Mouse (Mus musculus): ENCODE results near the gene Abcg8. TPM values are rescaled to one million over a fixed set of nuclear protein-coding genes. Genes with fewer than 3 reads are reported as not detected.

Gene Abcg8
- total RNA-seq (2017) = not detected in 3 replicates

GRCm38 (mm10) chr17:84675951-84676366 is at the start of gene Abcg8:
Abcg8 (plus strand) TSS chr17:84676302.
- ATAC-seq (replicated peaks; ENCODE audit: insufficient number of reproducible peaks, low FRiP score, low TSS enrichment, poor library complexity, severe bottlenecking) = no peak; the same call in 1 of the 2 replicates

- no peak for ATAC-seq (replicated peaks; ENCODE audit: insufficient number of reproducible peaks, low FRiP score, low TSS enrichment, poor library complexity, severe bottlenecking)
These were observed 49.2 kb upstream of the Abcg8 start for GRCm38 (mm10) chr17:84626857-84627305.

- no peak for ATAC-seq (replicated peaks; ENCODE audit: insufficient number of reproducible peaks, low FRiP score, low TSS enrichment, poor library complexity, severe bottlenecking)
These were observed 48.4 kb upstream of the Abcg8 start for GRCm38 (mm10) chr17:84627721-84628120.

DNA sequence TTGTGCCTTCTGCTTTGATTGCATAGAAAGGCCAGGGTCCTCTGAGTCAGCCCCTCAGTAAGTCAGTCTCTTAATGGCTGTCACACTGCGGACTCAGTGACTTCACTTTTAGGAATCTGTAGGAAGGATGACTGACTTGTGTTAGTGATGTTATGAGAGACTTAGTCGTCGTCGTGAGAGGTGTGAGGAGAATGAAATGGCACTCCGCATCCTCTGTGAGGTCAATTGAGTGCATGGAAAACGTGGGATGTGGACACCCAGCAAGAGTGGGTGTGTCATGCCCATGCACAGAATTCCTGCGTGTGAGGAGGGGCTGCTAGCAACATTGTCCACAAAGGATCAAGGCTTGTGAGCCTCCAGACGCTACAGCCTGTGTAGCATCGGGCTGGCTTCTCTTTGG is 47.5 kb upstream of the Abcg8 start:
- no peak for ATAC-seq (replicated peaks; ENCODE audit: insufficient number of reproducible peaks, low FRiP score, low TSS enrichment, poor library complexity, severe bottlenecking)

GRCm38 (mm10) chr17:84631836-84632235 is 44.3 kb upstream of the Abcg8 start:
- no peak for ATAC-seq (replicated peaks; ENCODE audit: insufficient number of reproducible peaks, low FRiP score, low TSS enrichment, poor library complexity, severe bottlenecking)

GRCm38 (mm10) chr17:84633443-84633842 is 42.7 kb upstream of the Abcg8 start:
- no peak; the same call in 1 of the 2 replicates for ATAC-seq (replicated peaks; ENCODE audit: insufficient number of reproducible peaks, low FRiP score, low TSS enrichment, poor library complexity, severe bottlenecking)

GRCm38 (mm10) chr17:84636328-84636727 is 39.8 kb upstream of the Abcg8 start:
- no peak for ATAC-seq (replicated peaks; ENCODE audit: insufficient number of reproducible peaks, low FRiP score, low TSS enrichment, poor library complexity, severe bottlenecking)

DNA sequence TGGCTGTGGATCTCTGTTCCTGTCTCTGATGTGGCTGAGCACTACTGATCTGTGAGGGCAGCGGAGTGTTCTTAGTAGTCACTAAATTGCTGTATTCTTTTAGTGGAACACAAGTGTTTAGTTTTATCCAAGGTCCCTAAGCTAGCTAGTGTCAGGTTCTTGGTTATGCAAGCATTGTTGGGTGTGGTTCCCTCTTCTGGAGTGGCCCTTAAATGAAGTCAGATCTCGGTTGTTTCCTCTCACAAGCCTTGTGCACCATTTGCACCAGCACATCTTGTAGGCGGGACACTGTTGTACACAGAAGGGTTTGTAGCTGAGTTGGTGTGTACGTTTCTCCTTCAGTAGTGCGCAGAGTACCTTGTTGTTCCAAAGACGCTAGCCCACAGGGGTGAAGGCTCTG is 38.1 kb upstream of the Abcg8 start:
- peak; percentile 50; the same call in 1 of the 2 replicates for ATAC-seq (replicated peaks; ENCODE audit: insufficient number of reproducible peaks, low FRiP score, low TSS enrichment, poor library complexity, severe bottlenecking)

- ATAC-seq (replicated peaks; ENCODE audit: insufficient number of reproducible peaks, low FRiP score, low TSS enrichment, poor library complexity, severe bottlenecking) = no peak
These were observed 36.2 kb upstream of the Abcg8 start for GRCm38 (mm10) chr17:84639796-84640378.

DNA sequence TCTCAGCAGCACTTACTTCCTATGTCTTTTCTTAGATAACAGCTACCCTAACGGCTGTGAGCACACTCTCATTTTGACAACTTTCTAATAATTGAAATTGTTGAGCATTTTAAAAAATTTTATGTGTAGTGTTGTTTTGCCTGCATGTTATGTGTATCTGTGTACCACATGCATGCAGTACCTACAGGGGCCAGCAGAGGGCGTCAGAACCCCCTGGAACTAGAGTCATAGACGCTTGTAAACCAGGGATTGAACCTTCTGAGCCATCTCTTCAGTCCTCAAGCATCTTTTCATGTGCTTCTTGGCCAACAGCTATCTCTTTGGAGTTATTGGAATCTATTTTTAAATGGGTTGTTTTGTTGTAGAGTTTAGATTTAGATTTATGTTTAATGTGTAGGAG is 34.2 kb upstream of the Abcg8 start:
- ATAC-seq (replicated peaks; ENCODE audit: insufficient number of reproducible peaks, low FRiP score, low TSS enrichment, poor library complexity, severe bottlenecking) = no peak

- ATAC-seq (replicated peaks; ENCODE audit: insufficient number of reproducible peaks, low FRiP score, low TSS enrichment, poor library complexity, severe bottlenecking) = no peak
These were observed 33.8 kb upstream of the Abcg8 start for GRCm38 (mm10) chr17:84642324-84642723.

DNA sequence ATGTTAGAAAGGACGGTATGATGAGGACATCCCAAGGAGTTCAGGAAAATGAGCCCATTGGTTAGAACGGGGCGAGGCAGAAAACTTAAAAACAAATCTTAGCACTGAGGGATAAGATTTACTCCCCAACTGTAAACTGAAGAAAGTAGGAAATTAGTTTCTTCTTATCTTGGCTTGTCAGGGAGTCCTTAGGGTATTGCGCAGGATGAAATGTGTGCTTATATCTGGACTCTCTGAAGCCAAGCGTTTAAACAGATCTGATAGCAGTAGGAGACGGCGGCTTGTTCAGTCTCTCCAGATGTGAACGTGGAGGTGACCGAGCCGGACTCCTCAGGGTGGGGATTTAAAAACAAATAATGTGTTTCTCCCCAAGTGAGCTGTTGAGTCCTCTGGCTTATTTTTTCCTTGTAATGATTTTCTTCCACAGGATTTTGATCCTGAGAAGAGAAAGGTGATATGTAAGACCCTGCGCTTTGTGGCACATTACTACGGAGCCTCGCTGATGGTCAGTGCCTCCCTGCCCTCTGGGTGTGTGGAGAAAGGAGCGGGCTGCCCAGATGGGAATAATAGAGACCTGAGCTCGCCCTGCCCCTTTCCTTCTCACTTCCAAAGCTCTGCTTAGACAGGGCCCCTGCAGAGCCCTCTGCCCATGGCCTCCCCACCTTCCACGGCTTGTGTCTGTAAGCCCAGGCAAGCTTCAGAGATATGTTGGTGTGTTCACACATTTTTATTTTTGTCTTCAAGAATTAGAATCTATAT is 31.6 kb upstream of the Abcg8 start:
- no peak for ATAC-seq (replicated peaks; ENCODE audit: insufficient number of reproducible peaks, low FRiP score, low TSS enrichment, poor library complexity, severe bottlenecking)

DNA sequence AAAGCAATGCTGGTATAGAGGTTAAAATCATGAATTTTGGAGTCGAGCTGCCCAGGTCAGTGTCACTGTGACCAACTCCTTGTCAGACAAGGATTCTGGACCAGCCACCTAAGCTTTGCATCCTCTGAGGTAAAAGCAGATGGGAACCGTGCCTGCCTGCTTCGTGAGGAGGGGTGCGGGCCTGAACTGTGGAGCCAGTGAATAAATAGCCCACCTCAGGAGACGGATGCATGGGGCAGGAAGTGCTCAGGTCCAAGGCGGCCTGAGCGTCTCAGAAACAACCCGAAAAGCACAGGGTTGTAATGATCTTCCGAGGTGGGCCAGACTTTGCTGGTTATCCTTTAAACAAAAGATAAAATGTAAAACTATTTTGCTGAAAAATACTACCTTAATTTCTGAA is 31.0 kb upstream of the Abcg8 start:
- ATAC-seq (replicated peaks; ENCODE audit: insufficient number of reproducible peaks, low FRiP score, low TSS enrichment, poor library complexity, severe bottlenecking) = no peak

DNA sequence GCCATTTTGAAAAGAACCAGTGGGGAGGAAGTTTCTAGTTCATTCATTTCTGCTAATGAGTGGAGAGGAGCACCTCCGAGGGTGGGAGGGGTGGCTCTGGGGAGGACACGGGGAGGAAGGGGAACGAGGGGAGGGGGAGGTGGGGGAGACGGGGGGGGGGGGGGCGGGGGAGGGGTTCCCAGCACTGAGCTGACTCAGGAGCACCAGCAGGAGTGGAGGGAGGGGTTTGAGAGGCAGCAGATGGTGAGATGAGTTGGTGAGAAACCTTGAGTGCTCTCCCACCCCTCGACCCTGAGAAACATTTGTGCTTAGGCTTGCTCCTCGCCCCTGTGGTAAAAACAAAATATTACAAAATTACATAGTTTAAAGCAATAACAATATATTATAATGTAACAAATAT is 30.2 kb upstream of the Abcg8 start:
- ATAC-seq (replicated peaks; ENCODE audit: insufficient number of reproducible peaks, low FRiP score, low TSS enrichment, poor library complexity, severe bottlenecking) = no peak

- ATAC-seq (replicated peaks; ENCODE audit: insufficient number of reproducible peaks, low FRiP score, low TSS enrichment, poor library complexity, severe bottlenecking) = peak; percentile 48
These were observed 29.6 kb upstream of the Abcg8 start for GRCm38 (mm10) chr17:84646477-84646876.

DNA sequence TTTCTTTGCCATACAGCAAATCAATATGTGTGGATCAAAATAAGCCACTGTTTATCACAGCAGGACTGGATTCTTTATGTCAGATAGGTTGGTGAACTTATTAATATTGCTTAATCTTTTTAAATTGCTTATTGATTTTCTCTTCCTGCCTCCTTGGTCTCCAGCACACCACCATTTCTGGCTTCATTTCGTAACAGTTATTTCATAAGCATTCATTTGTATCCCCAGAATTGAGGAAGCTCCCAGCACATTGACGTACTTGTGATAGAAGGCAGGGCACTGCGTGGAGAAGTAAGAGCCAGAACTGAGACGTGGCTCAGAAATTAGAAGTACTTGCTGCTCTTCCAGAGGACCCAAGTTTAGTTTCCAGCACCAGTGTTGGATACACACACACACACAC is 28.5 kb upstream of the Abcg8 start:
- peak; percentile 90 for ATAC-seq (replicated peaks; ENCODE audit: insufficient number of reproducible peaks, low FRiP score, low TSS enrichment, poor library complexity, severe bottlenecking)

GRCm38 (mm10) chr17:84650302-84651017 is 25.6 kb upstream of the Abcg8 start:
- ATAC-seq (replicated peaks; ENCODE audit: insufficient number of reproducible peaks, low FRiP score, low TSS enrichment, poor library complexity, severe bottlenecking) = no peak

DNA sequence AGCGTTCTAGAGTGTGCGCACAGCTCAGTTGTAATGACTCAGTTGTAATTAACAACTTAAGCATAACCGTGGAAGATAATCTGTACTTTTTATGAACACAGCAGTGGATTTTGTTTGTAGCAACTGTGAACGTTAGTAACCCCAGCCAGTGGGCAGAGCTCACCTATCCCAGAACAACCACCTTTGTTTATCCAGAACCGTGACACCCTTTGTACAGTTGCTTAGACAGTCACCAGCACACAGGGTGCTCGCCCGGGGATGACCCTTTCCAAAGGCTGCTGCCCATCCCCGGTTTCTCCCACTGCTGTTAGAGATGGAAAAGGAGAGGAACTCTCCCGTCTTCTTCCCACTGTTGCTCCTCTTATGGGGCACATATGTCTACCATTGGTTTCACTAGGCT is 22.6 kb upstream of the Abcg8 start:
- ATAC-seq (replicated peaks; ENCODE audit: insufficient number of reproducible peaks, low FRiP score, low TSS enrichment, poor library complexity, severe bottlenecking) = no peak

DNA sequence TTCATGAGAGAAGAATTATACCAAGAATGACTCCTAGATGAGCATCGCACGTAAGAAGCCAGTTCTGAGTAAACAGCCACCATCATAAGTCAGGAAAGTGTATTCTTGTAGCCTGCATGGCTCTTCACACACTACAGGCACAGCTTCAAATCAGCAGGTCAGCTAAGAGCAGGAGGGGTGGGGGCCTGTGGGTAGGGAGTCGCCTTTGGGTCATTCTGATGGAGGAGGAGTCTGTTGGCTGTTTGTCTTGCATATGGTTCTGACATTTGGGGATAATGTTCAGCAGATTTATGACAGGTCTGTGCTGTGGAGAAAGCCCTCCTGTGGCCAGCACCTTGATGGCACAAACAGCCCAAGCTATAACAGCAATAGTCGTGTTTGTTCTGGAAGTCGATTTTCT is 19.9 kb upstream of the Abcg8 start:
- ATAC-seq (replicated peaks; ENCODE audit: insufficient number of reproducible peaks, low FRiP score, low TSS enrichment, poor library complexity, severe bottlenecking) = no peak
